Mouse (Mus musculus) MEL (cell line): ENCODE measurements at regions not wholly inside any gene's neighbourhood (a gene's known extent, or its start where the extent isn't known, plus 50 kb on each side); places are given as distances from the start of the nearest gene placed in this dataset.

Experiments
- CHD1 ChIP-seq: IDR thresholded peaks from 2 replicates; pipeline ENCODE4 v1.6.1; 2012; ENCODE audit warnings: low read depth, mild to moderate bottlenecking, inconsistent platforms, low read length, improper control_type of control experiment
- CTCF ChIP-seq, 3 experiments: IDR thresholded peaks in 2 of 3; conservative IDR thresholded peaks in 1 of 3; 2 replicates each; pipeline ENCODE4 v1.5.1; 2011 to 2012; ENCODE audit warnings: low read length in 3 of 3, low read depth in 2 of 3, mild to moderate bottlenecking in 2 of 3, improper control_type of control experiment in 1 of 3, inconsistent platforms in 1 of 3, mixed read lengths in 1 of 3, moderate library complexity in 1 of 3; ENCODE audit not compliant: control insufficient read depth in 1 of 3, insufficient read depth in 1 of 3, poor library complexity in 1 of 3, severe bottlenecking in 1 of 3
- EP300 ChIP-seq, 2 experiments: IDR thresholded peaks; 2 replicates each; pipeline ENCODE4 v1.6.1; 2011; ENCODE audit warnings: improper control_type of control experiment in 2 of 2, low read length in 2 of 2, low read depth in 1 of 2, mild to moderate bottlenecking in 1 of 2
- GATA1 ChIP-seq: IDR thresholded peaks from 2 replicates; pipeline ENCODE4 v1.6.1; 2011; ENCODE audit warnings: low read depth, low read length, improper control_type of control experiment
- HCFC1 ChIP-seq: IDR thresholded peaks from 2 replicates; pipeline ENCODE4 v1.6.1; 2012; ENCODE audit warnings: low read depth, mild to moderate bottlenecking, inconsistent platforms, low read length, improper control_type of control experiment, moderate library complexity
- MAZ ChIP-seq: IDR thresholded peaks from 2 replicates; pipeline ENCODE4 v1.6.1; 2012; ENCODE audit warnings: low read depth, mild to moderate bottlenecking, inconsistent platforms, low read length, improper control_type of control experiment
- MYB ChIP-seq: IDR thresholded peaks from 2 replicates; pipeline ENCODE4 v1.6.1; 2011; ENCODE audit warnings: mild to moderate bottlenecking, low read depth, low read length, improper control_type of control experiment
- POLR2A ChIP-seq, 2 experiments: IDR thresholded peaks; 2 replicates each; pipeline ENCODE4 v1.6.1; 2011 to 2012; ENCODE audit warnings: low read length in 2 of 2, mild to moderate bottlenecking in 2 of 2, control low read depth in 1 of 2, improper control_type of control experiment in 1 of 2, low read depth in 1 of 2, moderate library complexity in 1 of 2; ENCODE audit not compliant: control insufficient read depth in 1 of 2, insufficient read depth in 1 of 2, poor library complexity in 1 of 2
- RCOR1 ChIP-seq: IDR thresholded peaks from 2 replicates; pipeline ENCODE4 v1.6.1; 2012; ENCODE audit warnings: low read depth, mild to moderate bottlenecking, inconsistent platforms, low read length, improper control_type of control experiment
- TCF12 ChIP-seq: IDR thresholded peaks from 2 replicates; pipeline ENCODE4 v1.6.1; 2014; ENCODE audit warnings: low read depth, mild to moderate bottlenecking, inconsistent platforms, low read length, improper control_type of control experiment, moderate library complexity

DNA sequence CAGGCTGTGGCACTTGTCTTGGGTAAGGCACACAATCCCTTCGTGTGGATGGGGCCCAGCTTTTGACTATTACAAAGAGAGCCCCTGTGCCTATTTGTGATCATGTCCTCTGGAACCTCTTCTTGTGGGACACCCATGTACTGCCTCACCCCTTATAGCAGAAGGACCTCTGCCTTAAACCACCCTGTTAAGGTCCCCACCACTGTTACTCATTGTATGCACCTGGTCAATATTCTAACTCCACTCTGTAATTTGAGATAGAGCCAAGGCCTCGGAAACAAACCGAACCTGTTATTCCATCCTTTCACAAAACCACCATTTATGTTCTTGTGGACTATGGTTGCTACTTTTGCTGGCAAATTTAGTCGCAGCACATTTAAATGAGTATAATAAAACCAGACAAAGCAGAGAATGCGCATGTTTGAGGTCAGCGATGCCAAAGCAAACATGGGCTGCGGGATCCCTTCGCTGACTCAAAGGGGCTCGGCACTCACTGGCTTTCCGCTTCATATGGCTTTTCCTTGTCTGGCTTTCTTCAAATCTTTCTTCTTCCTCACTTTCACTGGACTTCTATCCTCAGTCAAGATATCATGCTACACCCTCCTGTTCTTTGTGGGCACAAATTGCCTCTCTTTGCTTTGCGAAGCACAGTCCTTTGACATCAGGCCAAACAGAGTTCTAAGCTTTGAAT lies 129.9 kb upstream of the Fam3c start:
- TF ChIP-seq EP300 (IDR thresholded peaks at IDR 0.05; ENCODE audit: low read depth in 1 of 2, low read length in 2 of 2) (no peak), CTCF (IDR thresholded peaks at IDR 0.05 in 2 of 3, conservative IDR thresholded peaks at IDR 0.05 in 1 of 3; ENCODE audit: control insufficient read depth in 1 of 3, insufficient read depth in 1 of 3, low read depth in 2 of 3, low read length in 3 of 3, poor library complexity in 1 of 3, severe bottlenecking in 1 of 3) (no peak), GATA1 (no peak), MAZ (no peak), TCF12 (no peak), CHD1 (no peak), RCOR1 (no peak), HCFC1 (no peak), MYB (no peak), POLR2A (IDR thresholded peaks at IDR 0.05; ENCODE audit: control insufficient read depth in 1 of 2, insufficient read depth in 1 of 2, low read depth in 1 of 2, low read length in 2 of 2, poor library complexity in 1 of 2) (no peak)
